Mouse (Mus musculus) retina, postnatal 1 day (tissue): ENCODE measurements around the gene Il11.

Experiments
- DNase-seq: peaks from one replicate; pipeline ENCODE4 v3.0.0-alpha.2; 2012

Gene Il11

DNA sequence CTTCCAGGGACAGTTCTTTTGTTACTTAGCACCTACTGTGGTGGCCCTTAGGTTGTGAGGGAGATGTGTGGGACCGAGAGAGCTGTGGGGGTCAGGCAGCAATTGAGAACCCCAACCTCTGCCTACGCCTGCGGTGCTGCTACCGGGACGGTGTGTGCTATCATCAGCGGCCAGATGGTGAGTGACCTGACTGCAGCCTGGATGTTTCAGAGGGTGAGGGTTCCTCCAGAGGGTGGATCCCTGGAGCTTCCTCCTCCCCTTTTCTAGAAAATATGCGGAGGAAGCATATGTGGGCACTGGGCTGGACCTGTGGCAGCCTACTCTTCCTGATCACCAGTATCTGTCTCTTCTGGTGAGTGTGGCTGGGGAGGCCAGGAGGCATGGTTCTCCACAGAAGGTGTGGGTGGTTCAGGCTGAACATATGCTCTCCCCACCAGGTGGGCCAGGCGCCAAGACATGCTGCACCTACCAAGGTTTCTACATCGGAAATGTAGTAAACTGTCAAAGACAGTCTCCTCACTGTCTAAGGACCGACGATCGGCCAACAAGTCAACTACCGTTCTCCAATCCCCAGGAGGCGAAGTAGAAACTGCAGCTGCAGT lies 1.1 kb upstream of the Il11 start:
- DNase-seq, result no peak

DNA sequence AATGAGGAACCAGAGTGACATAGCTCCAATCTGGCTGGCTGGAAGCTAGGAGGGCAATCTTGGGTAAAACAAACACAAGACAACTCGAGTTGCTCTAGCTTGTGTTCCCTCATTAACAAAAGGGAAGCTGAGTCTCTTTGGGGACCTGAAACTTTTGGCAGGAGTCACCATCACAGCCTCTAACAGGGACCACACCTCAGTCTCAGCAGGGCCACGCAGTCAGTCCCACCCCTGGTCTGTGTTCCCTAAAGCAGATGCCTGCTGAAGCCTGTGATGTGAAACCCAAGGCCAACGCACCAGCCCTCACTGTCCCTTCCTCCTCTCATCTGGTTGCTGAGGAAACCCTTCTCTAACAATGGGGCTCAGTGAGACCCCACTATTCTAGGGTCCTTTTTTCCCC lies 529 bp downstream of the Il11 start:
- no peak for DNase-seq

DNA sequence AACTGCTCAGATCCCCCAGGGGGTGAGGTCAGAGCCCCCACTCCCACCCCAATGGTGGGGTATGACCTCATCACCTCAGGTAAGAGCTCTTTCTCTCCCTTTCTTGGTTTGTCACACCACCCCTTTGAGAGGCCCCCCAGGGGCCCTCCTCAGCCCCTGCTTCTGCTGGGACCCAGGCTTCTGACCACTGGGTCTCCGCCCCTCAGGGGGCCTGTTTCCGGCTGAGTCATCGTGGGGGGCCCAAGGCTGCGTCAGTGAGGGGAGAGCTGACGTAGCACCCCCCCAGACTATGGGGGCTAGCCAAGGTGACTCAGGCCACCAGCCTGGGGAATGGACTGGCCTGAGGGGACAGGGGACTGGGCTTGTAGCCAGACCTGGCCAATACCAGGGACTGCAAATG lies 2.7 kb downstream of the Il11 start:
- DNase-seq, result no peak

DNA sequence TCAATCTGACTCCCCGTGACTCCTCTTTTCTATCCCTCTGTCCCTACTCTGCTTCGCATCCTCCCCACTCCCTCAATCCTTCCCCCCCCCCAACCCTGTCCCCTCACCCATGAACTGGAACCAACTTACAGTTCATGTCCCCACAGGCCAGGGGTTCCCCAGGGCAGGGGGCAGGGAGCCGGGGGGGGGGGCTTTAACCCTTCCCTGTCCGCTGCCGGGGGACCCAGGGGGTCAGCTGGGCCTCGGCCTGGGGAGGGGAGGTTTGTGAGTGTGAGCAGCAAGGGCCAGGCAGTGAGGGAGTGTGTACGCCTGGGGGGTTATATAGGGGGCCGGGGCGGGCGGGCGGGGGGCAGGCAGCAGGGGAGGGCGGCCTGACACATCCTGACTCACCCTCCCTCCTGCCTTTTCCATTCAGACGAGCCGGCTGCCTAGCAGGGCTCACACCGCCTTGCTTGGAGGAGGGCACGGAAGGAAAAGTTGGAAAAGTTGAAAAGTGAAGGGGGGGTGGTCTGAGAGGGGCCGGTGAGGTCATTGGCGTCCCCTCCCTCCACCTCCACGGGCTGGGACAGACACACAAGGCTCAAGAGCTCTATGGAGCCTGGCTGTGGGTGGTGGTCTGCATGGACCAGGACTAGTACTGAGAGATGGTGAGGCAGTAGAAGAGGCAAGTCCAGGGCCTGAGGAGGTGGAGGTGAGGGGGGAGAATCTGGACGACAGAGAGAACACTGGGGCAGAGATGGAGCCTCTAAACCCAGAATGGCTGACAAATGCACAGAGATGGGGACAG lies 4.6 kb downstream of the Il11 start:
- DNase-seq, result no peak

DNA sequence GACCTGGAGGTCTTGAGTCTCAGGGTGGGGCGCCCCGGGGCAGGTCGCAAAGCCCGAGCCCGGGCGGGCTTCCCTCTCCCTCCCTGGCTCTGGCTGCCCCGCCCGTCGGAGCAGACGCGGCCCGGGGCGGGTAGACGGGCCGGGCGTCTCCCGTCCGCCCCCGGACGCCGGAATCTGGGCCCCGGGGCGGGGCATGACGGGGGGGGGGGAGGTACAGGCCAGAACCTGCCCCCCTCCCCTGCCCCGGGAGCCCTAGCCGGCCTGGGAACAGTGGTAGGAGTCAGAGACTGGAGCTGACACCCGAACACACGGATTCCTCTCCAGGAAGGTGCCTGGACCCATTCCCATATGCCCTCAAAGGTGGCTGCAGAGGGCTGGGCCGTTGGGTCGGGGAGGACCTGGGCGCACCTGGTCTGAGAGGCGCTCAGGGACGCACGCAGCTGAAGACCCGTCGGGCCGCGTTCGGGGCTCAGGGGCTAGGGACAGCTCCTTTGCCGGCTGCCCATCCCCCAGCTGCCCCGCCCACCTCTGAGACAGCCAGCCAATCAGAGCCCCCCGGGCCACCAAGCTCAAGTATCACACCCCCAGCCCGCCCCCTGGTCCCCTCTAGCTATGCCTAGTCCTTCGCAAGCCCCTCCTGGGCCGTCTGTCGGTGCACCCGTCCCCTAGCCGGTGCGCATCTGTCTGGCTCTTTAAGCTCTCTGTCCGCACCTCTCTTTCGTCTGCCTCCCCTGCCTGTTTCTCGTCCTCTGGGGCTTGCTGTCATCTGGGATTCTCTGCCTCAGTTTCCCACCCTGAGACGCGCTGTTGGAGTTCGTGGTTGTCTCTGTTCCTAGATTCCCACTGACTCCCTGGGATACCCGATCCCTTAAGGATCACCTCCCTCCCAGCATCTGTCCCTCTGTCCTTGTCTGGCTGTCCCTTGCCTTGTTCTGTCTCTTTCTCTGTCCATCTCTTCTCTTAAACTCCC lies 5.5 kb downstream of the Il11 start:
- peak; percentile 82 for DNase-seq

DNA sequence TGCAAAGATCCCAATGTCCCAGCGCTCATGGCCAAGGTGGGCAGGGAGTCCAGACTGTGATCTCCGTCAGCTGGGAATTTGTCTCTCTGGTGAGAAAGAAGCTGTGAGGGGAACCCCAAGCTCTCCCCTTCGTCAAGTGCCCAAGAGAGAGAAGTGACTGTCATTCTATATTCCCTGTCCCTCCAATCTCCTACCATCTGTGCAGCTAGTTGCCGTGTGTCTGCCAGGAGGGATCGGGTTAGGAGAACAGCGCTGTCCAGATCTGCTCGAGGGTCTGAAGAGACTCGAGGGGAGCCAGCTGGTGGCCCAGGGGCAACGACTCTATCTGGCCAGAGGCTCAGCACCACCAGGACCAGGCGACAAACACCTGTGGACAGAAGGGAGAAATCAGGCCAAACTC lies 6.5 kb downstream of the Il11 start:
- no peak for DNase-seq

DNA sequence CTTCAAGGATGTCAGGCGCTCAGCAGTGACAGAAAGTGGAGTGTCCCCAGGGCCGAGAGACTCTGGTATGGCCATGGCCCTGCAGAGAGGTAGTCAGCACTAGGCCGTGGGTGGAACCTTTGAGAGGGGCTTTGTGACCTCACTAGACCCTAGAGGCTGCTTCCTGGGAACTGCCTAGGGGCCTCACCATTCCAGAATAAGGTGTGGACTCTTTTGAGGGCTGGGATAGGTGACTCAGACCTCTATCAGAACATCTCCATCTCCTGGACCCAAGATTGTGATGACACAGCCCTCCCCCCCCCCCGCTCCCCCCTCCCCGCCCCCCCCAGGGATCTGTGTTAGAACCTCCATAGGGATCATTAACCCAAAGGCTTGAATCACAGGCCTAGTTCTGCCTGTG lies 11.5 kb downstream of the Il11 start, which contains the start of gene Fam71e2:
Gene Fam71e2 (minus strand): TSS at position 101 of the 400 bp plus-strand sequence.
- no peak for DNase-seq

DNA sequence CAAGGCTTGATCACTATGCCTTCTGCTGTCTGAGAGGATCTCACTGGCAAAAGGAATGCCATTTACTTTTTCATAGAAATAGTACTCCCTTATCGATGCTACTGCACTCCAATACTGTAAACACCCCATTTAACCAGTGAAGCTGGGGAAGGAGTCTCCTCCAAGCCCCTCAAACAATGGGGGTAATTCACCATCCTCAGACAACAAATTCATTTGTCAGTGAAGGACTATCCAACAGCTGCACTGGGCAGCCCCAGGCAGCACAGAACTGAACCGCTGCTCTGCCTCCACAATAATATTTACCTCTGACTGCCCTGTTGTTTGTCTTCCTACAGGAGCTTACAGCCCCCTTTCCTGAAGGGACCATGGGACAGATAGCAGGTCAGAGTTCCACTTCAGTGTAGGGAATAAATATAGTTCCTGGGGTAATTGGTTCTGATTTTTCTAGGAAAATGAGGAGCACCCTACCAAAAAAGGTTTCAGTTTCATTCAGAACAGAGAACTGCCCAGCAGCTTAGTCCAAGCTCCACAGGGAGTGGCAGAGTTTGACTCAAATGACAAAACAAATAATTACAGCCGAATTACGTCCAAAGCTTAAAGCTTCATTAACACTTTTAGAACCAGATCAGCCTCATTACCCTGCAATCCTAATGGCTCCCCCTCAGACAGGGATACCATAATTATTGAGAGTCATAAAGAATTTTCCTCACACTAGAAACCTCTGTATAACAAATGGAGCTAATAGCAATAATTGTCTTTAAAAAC lies 17.5 kb downstream of the Il11 start:
- DNase-seq, result peak; percentile 20

DNA sequence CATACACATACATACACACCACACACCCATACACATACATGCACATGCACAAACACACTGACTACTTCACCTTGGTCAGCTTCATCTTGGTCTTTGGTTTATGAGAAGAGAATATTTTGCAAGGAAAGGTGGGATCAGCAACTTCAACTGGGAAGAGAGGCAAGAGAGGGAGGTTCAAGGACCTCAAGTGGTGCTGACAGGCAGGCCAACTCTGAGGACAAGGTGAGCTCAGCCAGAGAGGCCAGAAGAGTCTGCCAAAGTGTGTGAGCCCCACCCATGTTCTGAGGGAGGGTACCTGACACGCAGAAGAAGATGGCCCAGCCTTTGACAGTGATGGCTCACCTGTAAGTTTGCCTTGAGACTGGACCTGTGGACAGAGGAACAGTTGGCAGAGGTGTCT lies 23.0 kb downstream of the Il11 start:
- DNase-seq, result no peak

DNA sequence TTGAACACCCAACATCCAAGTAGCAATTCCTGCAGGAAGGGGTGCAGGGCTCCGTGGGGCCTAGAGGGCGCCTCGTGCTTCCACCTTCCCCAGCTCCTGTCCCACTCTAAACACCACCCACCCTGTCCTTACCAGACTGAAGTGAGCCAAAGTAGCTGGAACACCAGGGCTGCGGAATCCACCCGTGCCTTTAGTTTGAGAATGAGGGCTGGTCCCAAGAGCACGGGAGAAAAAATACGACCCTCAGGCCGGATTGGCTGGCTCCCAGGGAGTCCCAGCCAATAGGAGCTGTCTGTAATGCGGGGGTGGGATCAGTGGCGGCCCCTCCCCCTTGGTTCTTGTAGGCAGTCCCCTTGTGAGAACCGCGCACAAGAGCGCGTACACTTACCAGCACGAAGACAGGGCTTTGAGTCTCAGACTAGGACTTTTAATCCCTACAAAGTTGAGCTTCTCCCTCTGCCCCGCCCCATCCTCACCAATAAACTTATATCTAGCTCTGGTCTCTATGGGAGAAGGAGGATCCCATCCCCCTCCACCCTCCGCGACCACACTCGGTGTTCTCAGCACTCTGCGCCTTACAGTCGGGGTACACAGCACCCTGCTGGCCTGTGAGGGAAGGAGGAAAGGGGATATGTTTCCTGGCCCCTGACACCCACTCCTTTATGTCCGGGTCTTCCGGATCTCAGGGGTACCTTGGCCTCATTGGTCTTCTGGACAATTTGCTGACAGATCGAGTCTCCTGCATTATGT lies 29.7 kb downstream of the Il11 start, which contains the start of gene Cox6b2:
Gene Cox6b2 (minus strand): TSS at position 274 of the 750 bp plus-strand sequence.
- peak; percentile 95 for DNase-seq

DNA sequence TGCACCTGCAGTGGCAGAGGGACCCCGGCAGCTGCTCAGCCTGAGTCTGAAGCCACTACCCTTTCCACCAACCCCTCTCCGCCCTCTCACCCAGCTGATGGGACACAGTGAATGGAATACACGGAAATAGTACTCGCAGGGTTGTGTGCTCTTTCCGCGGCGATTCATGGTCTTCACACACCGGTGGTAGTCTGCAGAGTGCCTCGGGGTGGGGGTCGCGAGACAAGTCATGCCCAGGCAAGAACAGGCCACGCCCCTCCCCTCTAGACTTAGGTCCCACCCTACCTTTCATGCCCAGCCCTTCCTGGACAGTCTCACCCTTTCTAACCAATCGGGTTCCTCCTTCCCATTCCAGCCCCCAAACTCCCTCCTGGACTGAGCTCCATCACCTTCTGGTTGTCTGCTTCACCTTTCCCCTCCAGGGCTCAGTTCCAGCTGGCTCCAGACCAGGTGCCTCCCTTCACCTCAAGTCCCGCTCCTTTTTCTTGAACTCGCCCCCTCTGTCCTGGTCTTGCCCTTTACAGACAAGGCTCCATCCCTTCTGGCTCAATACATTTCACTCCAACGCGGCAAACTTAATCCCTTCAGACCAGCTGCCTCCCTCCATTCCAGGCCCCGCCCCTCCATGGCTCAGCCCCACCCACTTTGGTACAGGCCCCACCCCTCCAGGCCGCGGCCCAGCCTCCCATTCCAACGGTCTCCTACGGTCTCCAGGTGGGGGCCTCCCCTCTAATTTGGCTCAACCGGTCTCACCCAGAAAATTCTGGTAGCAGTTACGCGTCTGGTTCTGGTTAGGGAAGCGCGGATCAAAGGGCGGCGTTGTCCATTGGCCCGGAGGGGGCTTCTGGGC lies 30.5 kb downstream of the Il11 start:
- DNase-seq, result peak; percentile 82

DNA sequence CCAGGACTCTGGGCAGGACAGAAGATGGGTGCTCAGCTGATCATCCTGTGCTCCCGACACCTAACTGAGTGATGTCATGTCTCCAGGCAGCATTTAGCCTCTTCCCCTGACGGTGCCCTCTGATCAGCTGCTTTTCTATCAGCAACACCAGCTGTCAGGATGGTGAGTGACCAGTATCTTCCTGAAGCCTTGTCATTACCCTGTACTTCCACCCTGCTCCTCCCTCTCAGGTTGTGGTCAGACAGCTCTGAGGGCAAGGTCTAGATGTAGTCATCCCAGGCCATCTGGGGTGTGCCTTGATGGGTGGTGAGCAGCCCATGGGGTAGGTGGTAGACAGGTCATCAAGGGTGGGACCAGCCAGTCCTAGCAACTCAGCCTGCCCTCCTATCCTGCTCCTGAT lies 33.5 kb downstream of the Il11 start:
- no peak for DNase-seq

DNA sequence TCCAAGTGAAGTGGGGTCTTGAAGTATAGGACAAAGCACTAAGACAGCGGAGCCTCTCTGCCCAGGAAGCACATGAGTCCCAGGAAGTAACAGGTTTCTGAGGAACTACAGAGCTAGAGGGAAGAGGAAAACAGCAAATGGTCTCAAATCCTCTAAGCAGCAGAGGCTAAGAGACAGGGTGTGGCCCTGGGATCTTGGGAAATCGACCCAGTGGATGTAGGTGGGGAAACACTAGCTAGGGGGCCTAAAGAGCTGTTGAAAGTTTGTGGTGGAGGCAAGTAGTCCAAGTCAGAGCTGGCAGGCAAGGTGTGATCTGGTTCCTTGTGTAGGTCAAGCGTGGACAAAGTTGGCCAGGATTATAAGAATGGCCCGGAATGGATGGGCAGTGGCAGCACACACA lies 34.3 kb downstream of the Il11 start:
- no peak for DNase-seq

DNA sequence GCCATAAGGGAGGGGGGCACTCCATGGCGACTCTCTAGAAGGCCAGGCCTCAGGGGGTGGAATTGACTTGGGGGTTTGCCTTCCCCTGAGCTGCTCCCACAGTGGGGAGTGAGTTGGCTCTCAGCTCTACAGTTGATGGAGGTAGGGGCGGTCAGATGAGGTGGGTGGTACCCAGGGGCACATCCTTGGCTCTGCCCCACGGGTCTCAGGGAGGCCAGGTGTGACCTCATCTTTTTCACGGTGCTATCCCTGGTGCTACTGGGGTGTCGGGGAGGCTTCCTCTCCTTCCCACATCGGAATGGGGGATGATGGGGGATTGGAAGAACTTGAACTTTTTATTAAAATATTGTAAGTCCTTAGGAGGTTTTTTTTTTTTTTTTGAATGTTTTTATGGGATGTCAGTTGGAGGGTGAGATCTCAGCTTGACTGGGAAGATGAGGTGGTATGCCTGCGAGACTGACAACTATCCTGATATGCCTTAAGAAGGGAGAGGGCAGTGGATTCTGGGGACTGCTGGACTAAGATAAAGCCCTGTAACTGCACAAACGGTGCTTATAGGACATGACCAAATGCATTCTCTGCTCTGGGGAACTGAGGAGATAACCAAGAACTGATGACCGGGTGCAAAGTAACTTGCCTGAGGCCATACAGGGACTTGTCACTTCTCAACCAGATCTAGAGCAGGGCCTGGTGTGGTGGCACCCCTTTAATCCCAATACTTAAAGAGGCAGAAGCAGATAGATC lies 35.3 kb downstream of the Il11 start:
- DNase-seq, result no peak

DNA sequence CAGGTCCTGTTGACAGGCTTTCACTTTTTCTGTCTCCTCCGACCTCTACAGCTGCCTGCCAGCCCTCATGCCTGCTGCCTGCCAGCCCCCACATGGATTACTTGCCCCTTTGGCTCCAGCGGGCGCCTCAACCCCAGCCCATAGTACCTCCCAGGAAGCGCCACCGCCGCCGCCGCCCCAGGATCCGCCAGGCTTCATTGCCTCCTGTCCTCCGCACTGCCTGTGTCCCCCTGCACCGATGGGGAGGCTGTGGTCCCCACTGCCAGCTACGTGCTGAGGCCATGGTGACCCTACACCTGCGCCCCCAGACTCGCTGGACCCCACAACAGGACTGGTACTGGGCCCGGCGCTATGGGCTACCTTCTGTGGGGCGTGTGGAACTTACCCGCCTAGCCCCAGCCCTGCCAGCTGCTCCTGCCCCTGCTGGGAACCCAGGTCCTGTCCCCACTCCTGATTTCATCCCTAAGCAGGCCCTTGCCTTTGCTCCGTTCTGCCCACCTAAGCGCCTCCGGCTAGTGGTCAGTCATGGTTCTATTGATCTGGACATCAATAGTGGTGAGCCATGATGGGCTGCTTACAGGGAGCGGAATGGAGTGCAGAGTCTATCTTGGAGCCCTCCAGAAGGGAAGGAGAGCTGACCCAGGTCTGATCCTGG lies 36.2 kb downstream of the Il11 start:
- DNase-seq, result no peak

DNA sequence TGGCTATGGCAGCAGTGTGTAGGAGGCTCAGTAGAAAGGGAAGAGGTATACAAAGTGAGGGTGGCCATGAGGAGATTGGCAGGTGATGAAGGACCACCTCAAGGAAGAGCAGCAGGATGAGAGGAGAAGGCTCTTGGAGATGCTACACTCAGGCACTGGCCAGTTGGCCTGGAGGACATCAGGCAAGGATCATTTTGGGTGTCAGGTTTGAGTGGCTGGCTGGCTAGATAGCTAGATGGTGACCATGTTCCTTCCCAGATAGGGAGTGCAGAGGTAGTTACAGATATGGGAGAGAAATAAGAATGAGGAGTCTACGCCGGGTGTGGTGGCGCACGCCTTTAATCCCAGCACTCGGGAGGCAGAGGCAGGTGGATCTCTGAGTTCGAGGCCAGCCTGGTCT lies 37.8 kb downstream of the Il11 start:
- DNase-seq, result no peak

DNA sequence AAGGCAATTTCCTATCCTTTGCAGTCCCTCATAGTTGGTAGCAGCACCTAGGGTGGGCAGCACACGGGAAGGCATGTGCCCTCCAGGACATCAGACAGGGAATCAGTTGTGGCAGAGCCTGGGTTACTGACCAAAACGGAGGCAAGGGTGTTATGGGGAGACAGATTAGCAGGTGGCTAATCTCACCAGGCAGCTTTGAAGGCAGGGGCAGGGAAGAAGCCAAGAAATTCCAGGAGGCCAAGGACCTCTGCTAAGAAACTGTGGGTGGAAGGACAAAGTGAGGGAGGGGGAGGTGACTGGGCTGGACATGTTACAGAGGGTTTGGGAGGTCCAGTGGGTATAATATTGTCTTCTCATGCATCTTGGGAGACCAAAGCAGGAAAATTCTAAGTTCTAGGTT lies 39.3 kb downstream of the Il11 start:
- DNase-seq, result no peak

DNA sequence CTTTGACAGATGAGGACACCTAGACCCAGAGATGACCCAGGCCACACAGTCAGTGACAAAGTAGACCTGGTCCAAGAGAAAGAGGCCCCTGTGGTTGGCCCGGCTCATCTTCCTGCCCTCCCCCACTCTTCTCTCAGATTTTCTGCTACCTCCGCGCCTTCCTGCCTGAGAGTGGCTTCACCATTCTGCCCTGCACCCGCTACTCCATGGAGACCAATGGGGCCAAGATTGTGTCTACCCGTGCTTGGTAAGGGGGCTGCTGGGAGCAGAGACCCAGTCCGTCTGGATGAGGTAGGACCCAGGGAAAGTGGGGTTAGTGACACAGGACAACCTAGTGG lies 40.2 kb downstream of the Il11 start:
- no peak for DNase-seq

DNA sequence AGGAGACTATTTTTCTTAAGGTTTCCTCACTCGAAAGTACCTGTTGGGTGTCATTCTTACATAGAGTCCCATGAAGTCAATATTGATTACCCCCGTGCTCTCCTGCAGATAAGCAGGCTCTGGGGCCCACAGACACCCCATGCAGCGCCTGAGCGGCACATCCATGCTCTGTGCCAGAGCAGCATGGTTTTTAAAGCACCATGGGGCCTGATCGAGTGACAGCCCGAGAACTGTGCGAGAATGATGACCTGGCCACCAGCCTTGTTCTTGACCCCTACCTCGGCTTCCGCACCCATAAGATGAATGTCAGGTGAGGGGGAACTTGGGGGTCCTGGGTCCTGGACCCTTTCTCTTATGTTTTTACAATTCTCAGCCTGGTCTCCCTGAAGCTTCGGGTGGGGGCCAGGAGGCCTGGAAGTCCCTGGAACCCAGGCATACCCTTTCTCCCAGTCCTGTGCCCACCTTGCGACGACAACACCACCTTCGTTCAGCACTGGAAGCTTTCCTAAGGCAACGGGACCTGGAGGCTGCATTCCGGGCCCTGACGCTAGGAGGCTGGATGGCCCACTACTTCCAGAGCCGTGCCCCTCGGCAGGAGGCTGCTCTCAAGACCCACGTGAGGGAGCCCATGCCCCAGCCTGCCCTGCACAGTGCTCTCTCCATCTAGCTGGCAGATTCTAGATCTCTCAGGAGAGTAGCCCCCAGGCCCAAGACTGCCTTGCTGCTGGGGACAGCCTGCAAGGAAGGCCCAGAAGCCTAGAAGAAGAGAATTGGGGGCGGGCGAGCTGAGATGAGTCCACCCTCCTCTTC lies 40.8 kb downstream of the Il11 start:
- no peak for DNase-seq
